Mouse (Mus musculus) midbrain, postnatal 0 days (tissue): ENCODE measurements around the gene Polr2e. TPM values are rescaled to one million over a fixed set of nuclear protein-coding genes. Genes with fewer than 3 reads are reported as not detected.
A peak's percentile ranks its signal among the peaks of the same experiment; 100 is the strongest.

Experiments used
- ATAC-seq: fragments of 200-750 bp; cut with Nextera tagmentation; 2 replicates; pipeline ENCODE4 v1.8.0; 2017; ENCODE audit warnings: moderate number of reproducible peaks, mild to moderate bottlenecking, moderate TSS enrichment, moderate library complexity; ENCODE audit not compliant: low FRiP score
- DNase-seq: peaks from one replicate; pipeline ENCODE4 v3.0.0-alpha.2; 2015; ENCODE audit warnings: low spot score
- H3K27ac ChIP-seq: fragments of 300-500 bp; sonication (generic); 2 replicates; pipeline ENCODE4 v1.5.1; 2014; ENCODE audit warnings: low read depth, mild to moderate bottlenecking, low read length, mixed read lengths
- H3K27me3 ChIP-seq: fragments of 300-500 bp; sonication (generic); 2 replicates; pipeline ENCODE4 v1.6.1; 2014; ENCODE audit warnings: low read length, control low read depth, mixed read lengths; ENCODE audit not compliant: insufficient read depth
- H3K36me3 ChIP-seq: fragments of 300-500 bp; sonication (generic); 2 replicates; pipeline ENCODE4 v1.6.1; 2014; ENCODE audit warnings: low read length, control low read depth, mixed read lengths; ENCODE audit not compliant: insufficient read depth
- H3K4me1 ChIP-seq: fragments of 300-500 bp; sonication (generic); 2 replicates; pipeline ENCODE4 v1.6.1; 2014; ENCODE audit warnings: mild to moderate bottlenecking, control low read depth, antibody characterized with exemption, low read length, mixed read lengths; ENCODE audit not compliant: insufficient read depth
- H3K4me2 ChIP-seq: fragments of 300-500 bp; sonication (generic); 2 replicates; pipeline ENCODE4 v1.6.1; 2014; ENCODE audit warnings: low read depth, mild to moderate bottlenecking, low read length, mixed read lengths; ENCODE audit not compliant: poor library complexity, severe bottlenecking
- H3K4me3 ChIP-seq: fragments of 300-500 bp; sonication (generic); 2 replicates; pipeline ENCODE4 v1.5.1; 2014; ENCODE audit warnings: low read depth, mild to moderate bottlenecking, low read length, moderate library complexity
- H3K9ac ChIP-seq: fragments of 300-500 bp; sonication (generic); replicated peaks from 2 replicates; pipeline ENCODE4 v1.6.1; 2014; ENCODE audit warnings: mild to moderate bottlenecking, low read length, moderate library complexity, mixed read lengths; ENCODE audit not compliant: poor library complexity, severe bottlenecking
- H3K9me3 ChIP-seq: fragments of 300-500 bp; sonication (generic); 2 replicates; pipeline ENCODE4 v1.6.1; 2016; ENCODE audit warnings: low read length, control low read depth
- CTCF ChIP-seq: IDR thresholded peaks from 2 replicates; pipeline ENCODE4 v1.5.1; 2016; ENCODE audit warnings: antibody characterized with exemption, mild to moderate bottlenecking
- WGBS: fragments of 180-500 bp; shearing (Covaris S2); extraction: QIAGEN DNeasy Blood & Tissue Kit; methylation state at CpG from one replicate; pipeline ENCODE4 v1.1.7; 2014; 5-methylcytosine and 5-hydroxymethylcytosine counted together
- polyA plus RNA-seq: library from polyadenylated mRNA; unstranded; fragments of >200 nt; fragmentation: Nextera tagmentation; extraction: Ambion mirVana; gene quantifications from 2 replicates; pipeline ENCODE4 v1.2.1, GENCODE M21; 2015
- total RNA-seq: library from RNA; depleted of rRNA; stranded (reverse); fragments of >200 nt; gene quantifications from 2 replicates; pipeline ENCODE4 v1.2.3, GENCODE M21; 2014

Gene Polr2e
- total and polyA plus RNA-seq, 2 experiments from 2014 or later, result 66.4 to 126 TPM

GRCm38 (mm10) chr10:80002829-80003228 is 36.8 kb downstream of the Polr2e start:
- no peaks in the 10 kb centered on the region for H3K4me1 ChIP-seq
- H3K9me3 ChIP-seq, result no peaks in the 10 kb centered on the region
- no peak overlapping the region for H3K9ac ChIP-seq
- H3K27ac ChIP-seq, result no peak overlapping the region
- H3K27me3 ChIP-seq, result peaks cover 5% of the 10 kb centered on the region; the same call in 1 of the 2 replicates
- H3K4me3 ChIP-seq, result no peak overlapping the region
- ATAC-seq (no peak), DNase-seq (no peak)
- 30% methylated on average over 21 of the region's 21 CpGs for WGBS
- TF ChIP-seq CTCF, result no peak
- H3K36me3 ChIP-seq, result no peaks in the 10 kb centered on the region
- H3K4me2 ChIP-seq, result no peak overlapping the region

GRCm38 (mm10) chr10:80001945-80002344 is 37.6 kb downstream of the Polr2e start:
- WGBS, result 84% methylated on average over 9 of the region's 9 CpGs
- no peaks in the 10 kb centered on the region for H3K4me1 ChIP-seq
- H3K9me3 ChIP-seq, result no peaks in the 10 kb centered on the region
- no peaks in the 10 kb centered on the region for H3K36me3 ChIP-seq
- TF ChIP-seq CTCF, result no peak
- peaks cover 5% of the 10 kb centered on the region; the same call in 1 of the 2 replicates for H3K27me3 ChIP-seq
- H3K27ac ChIP-seq, result no peak overlapping the region
- no peak for DNase-seq
- ATAC-seq, result no peak
- no peak overlapping the region for H3K4me2 ChIP-seq
- H3K4me3 ChIP-seq, result no peak overlapping the region
- no peak overlapping the region for H3K9ac ChIP-seq

GRCm38 (mm10) chr10:79997819-79998218 is 41.8 kb downstream of the Polr2e start:
- H3K4me3 ChIP-seq, result peak overlapping the region; percentile 38
- no peaks in the 10 kb centered on the region for H3K9me3 ChIP-seq
- no peaks in the 10 kb centered on the region for H3K4me1 ChIP-seq
- no peak for TF ChIP-seq CTCF
- ATAC-seq (no peak), DNase-seq (peak; percentile 50)
- 9% methylated on average over 15 of the region's 15 CpGs for WGBS
- no peaks in the 10 kb centered on the region for H3K36me3 ChIP-seq
- peaks cover 5% of the 10 kb centered on the region; the same call in 1 of the 2 replicates for H3K27me3 ChIP-seq
- H3K9ac ChIP-seq, result no peak overlapping the region
- H3K27ac ChIP-seq, result no peak overlapping the region
- H3K4me2 ChIP-seq, result peak overlapping the region; percentile 72

GRCm38 (mm10) chr10:79997034-79997760 is 42.4 kb downstream of the Polr2e start:
- Histone ChIP-seq H3K9me3 (no peaks in the 10 kb centered on the region), H3K9ac (no peak overlapping the region), H3K27me3 (peaks cover 4% of the 10 kb centered on the region; the same call in 1 of the 2 replicates), H3K36me3 (no peaks in the 10 kb centered on the region), H3K4me3 (peak overlapping the region; percentile 38), H3K4me1 (no peaks in the 10 kb centered on the region), H3K4me2 (peak overlapping the region; percentile 72), H3K27ac (no peak overlapping the region)
- peak; percentile 42; the same call in 1 of the 2 replicates for ATAC-seq
- DNase-seq, result peak; percentile 89
- TF ChIP-seq CTCF, result no peak
- WGBS, result under 1% methylated on average over 35 of the region's 35 CpGs

GRCm38 (mm10) chr10:79996272-79997033 is 43.1 kb downstream of the Polr2e start, which contains the start of gene Abca7:
TSS of gene Abca7 (plus strand) at chr10:79996494.
- Histone ChIP-seq H3K27me3 (no peaks in the 10 kb centered on the region), H3K36me3 (no peaks in the 10 kb centered on the region), H3K27ac (no peak within 1 kb of the TSS), H3K9me3 (no peaks in the 10 kb centered on the region), H3K4me1 (no peaks in the 10 kb centered on the region), H3K4me3 (peak within 1 kb of the TSS; percentile 38), H3K4me2 (peak within 1 kb of the TSS; percentile 72), H3K9ac (peak within 1 kb of the TSS; percentile 25; the same call in 1 of the 2 replicates)
- ATAC-seq, result peak; percentile 92
- peak; percentile 98 for DNase-seq
- under 1% methylated on average over 34 of the region's 34 CpGs for WGBS
- TF ChIP-seq CTCF, result peak; percentile 41

- H3K27ac ChIP-seq, result no peak overlapping the region
- no peak for DNase-seq
- TF ChIP-seq CTCF, result no peak
- H3K4me1 ChIP-seq, result no peaks in the 10 kb centered on the region
- H3K9ac ChIP-seq, result no peak overlapping the region
- H3K27me3 ChIP-seq, result no peaks in the 10 kb centered on the region
- H3K36me3 ChIP-seq, result no peaks in the 10 kb centered on the region
- H3K4me3 ChIP-seq, result no peak overlapping the region
- WGBS, result 80% methylated on average over 1 of the region's 1 CpGs
- no peak overlapping the region for H3K4me2 ChIP-seq
- no peaks in the 10 kb centered on the region for H3K9me3 ChIP-seq
- ATAC-seq, result no peak
Measured at GRCm38 (mm10) chr10:79995636-79996035, 44.0 kb downstream of the Polr2e start.
